8 mouse cellular contexts compared by ENCODE assay signal in genomic region chr15:98567278-98568134, GRCm38 (mm10). TPM values are rescaled to one million over a fixed set of nuclear protein-coding genes. Genes with fewer than 3 reads are reported as not detected.
DNase-seq lines count a peak whose midpoint lies in the region; ATAC-seq and TF ChIP-seq lines count a peak whose summit lies in the region.

No protein-coding gene starts in this region.

- peak; percentile 5; the same call in 1 of the 2 replicates for TF ChIP-seq CTCF in bone marrow, adult 2 months (IDR thresholded peaks at IDR 0.05; ENCODE audit: control insufficient read depth, insufficient read depth, low read length)
- TF ChIP-seq CTCF in midbrain, postnatal 0 days (IDR thresholded peaks at IDR 0.05) = peak; percentile 59

- TF ChIP-seq POLR2A in bone marrow, adult 2 months (IDR thresholded peaks at IDR 0.05; ENCODE audit: borderline replicate concordance, control insufficient read depth, low read depth, low read length) = peak; percentile 86
- TF ChIP-seq POLR2A in limb, embryonic 14.5 days (IDR thresholded peaks at IDR 0.05; ENCODE audit: borderline replicate concordance, extremely low read depth, insufficient read depth, insufficient read length) = peak; percentile 98; the same call in 1 of the 2 replicates

- peak overlapping the region; percentile 92 for H3K9ac ChIP-seq in embryonic facial prominence, embryonic 15.5 days
- H3K9ac ChIP-seq in limb, embryonic 14.5 days (ENCODE audit: low read depth, low read length, severe bottlenecking) = peak overlapping the region; percentile 89
- peak overlapping the region; percentile 89 for H3K9ac ChIP-seq in midbrain, postnatal 0 days (replicated peaks; ENCODE audit: low read length, poor library complexity, severe bottlenecking)

- H3K36me3 ChIP-seq in embryonic facial prominence, embryonic 15.5 days = peaks cover 11% of the 10 kb centered on the region; the same call in 1 of the 2 replicates
- peaks cover 19% of the 10 kb centered on the region for H3K36me3 ChIP-seq in limb, embryonic 14.5 days (ENCODE audit: control insufficient read depth, insufficient read depth, low read length)
- H3K36me3 ChIP-seq in midbrain, postnatal 0 days (ENCODE audit: insufficient read depth, low read length) = peaks cover 5% of the 10 kb centered on the region; the same call in 1 of the 2 replicates

- peak overlapping the region; percentile 80 for H3K4me2 ChIP-seq in embryonic facial prominence, embryonic 15.5 days (replicated peaks)
- peak overlapping the region; percentile 91 for H3K4me2 ChIP-seq in limb, embryonic 14.5 days (replicated peaks; ENCODE audit: low read depth, low read length, severe bottlenecking)
- H3K4me2 ChIP-seq in midbrain, postnatal 0 days (ENCODE audit: low read depth, low read length, poor library complexity, severe bottlenecking) = peak overlapping the region; percentile 87

- H3K9me3 ChIP-seq in embryonic facial prominence, embryonic 15.5 days (replicated peaks) = no peaks in the 10 kb centered on the region
- H3K9me3 ChIP-seq in limb, embryonic 14.5 days (ENCODE audit: control insufficient read depth, low read length) = no peaks in the 10 kb centered on the region
- no peaks in the 10 kb centered on the region for H3K9me3 ChIP-seq in midbrain, postnatal 0 days (ENCODE audit: low read length)

- H3K4me1 ChIP-seq in bone marrow, adult 2 months (ENCODE audit: control insufficient read depth, insufficient read depth, low read length) = peaks cover 1% of the 10 kb centered on the region; the same call in 1 of the 2 replicates
- peaks cover 23% of the 10 kb centered on the region for H3K4me1 ChIP-seq in embryonic facial prominence, embryonic 15.5 days
- H3K4me1 ChIP-seq in limb, embryonic 14.5 days (ENCODE audit: control insufficient read depth, insufficient read depth, low read length) = peaks cover 25% of the 10 kb centered on the region
- H3K4me1 ChIP-seq in midbrain, postnatal 0 days (ENCODE audit: insufficient read depth, low read length) = peaks cover 17% of the 10 kb centered on the region

- peak; percentile 100 for DNase-seq in 416B (ENCODE audit: low read depth)
- DNase-seq in heart, adult 8-10 months (ENCODE audit: low spot score) = peak; percentile 100
- DNase-seq in kidney, adult 9 months = peak; percentile 100
- DNase-seq in limb, embryonic 14.5 days (ENCODE audit: low spot score) = peak; percentile 98
- DNase-seq in midbrain, postnatal 0 days (ENCODE audit: low spot score) = peak; percentile 99
- DNase-seq in spleen, postnatal 14 days (ENCODE audit: low spot score in 2 of 2) = peak; percentile 97 to 98

- peak overlapping the region; percentile 98 for H3K27ac ChIP-seq in bone marrow, adult 2 months (ENCODE audit: control insufficient read depth, insufficient read depth, low read depth, low read length, poor library complexity)
- peak overlapping the region; percentile 97 for H3K27ac ChIP-seq in embryonic facial prominence, embryonic 15.5 days (replicated peaks)
- peak overlapping the region; percentile 91 for H3K27ac ChIP-seq in limb, embryonic 14.5 days (replicated peaks; ENCODE audit: low read depth, low read length)
- peak overlapping the region; percentile 92 for H3K27ac ChIP-seq in midbrain, postnatal 0 days (ENCODE audit: low read depth, low read length)

- H3K4me3 ChIP-seq in bone marrow, adult 2 months (replicated peaks; ENCODE audit: control insufficient read depth, low read depth, low read length) = peak overlapping the region; percentile 94
- H3K4me3 ChIP-seq in embryonic facial prominence, embryonic 15.5 days (replicated peaks) = peak overlapping the region; percentile 74
- H3K4me3 ChIP-seq in limb, embryonic 14.5 days (replicated peaks; ENCODE audit: low read length) = peak overlapping the region; percentile 95
- peak overlapping the region; percentile 91 for H3K4me3 ChIP-seq in midbrain, postnatal 0 days (ENCODE audit: low read depth, low read length)

- WGBS in bone marrow, adult 2 months = under 1% methylated on average over 88 of the region's 88 CpGs
- WGBS in embryonic facial prominence, embryonic 15.5 days = under 1% methylated on average over 88 of the region's 88 CpGs
- under 1% methylated on average over 86 of the region's 88 CpGs for WGBS in limb, embryonic 14.5 days
- WGBS in midbrain, postnatal 0 days = under 1% methylated on average over 87 of the region's 88 CpGs

- H3K27me3 ChIP-seq in embryonic facial prominence, embryonic 15.5 days = no peaks in the 10 kb centered on the region
- no peaks in the 10 kb centered on the region for H3K27me3 ChIP-seq in limb, embryonic 14.5 days (ENCODE audit: control insufficient read depth, insufficient read depth, low read length)
- no peaks in the 10 kb centered on the region for H3K27me3 ChIP-seq in midbrain, postnatal 0 days (ENCODE audit: insufficient read depth, low read length)

- peak; percentile 97 for ATAC-seq in embryonic facial prominence, embryonic 15.5 days (ENCODE audit: insufficient number of reproducible peaks, low FRiP score, low TSS enrichment, low read depth)
- peak; percentile 97 for ATAC-seq in limb, embryonic 14.5 days (ENCODE audit: low FRiP score, low read depth)
- ATAC-seq in midbrain, postnatal 0 days (ENCODE audit: low FRiP score) = peak; percentile 97

RNA-seq across cellular contexts. Expression of gene Ccnt1, which starts 3.2 kb away (rescaled TPM):
- polyA plus RNA-seq in bone marrow, adult 2 months (2011; ENCODE audit: insufficient read depth, insufficient read length, low replicate concordance, missing spikeins) = 18.5 and 31.3 TPM in 2 replicates
- 54.7 and 57.5 TPM in 2 replicates for polyA plus RNA-seq in embryonic facial prominence, embryonic 15.5 days (2015; fragmentation: Nextera tagmentation; extraction: Ambion mirVana)
- 10 to 100 TPM; 26.7 to 34.8 (median 30.0) TPM for total RNA-seq in heart, adult 8-10 months (2022)
- polyA plus RNA-seq in limb, embryonic 14.5 days (2012; rRNA removed) = 19.4 and 21.6 TPM in 2 replicates
- polyA plus RNA-seq in limb, embryonic 14.5 days (2014; fragmentation: Nextera tagmentation; extraction: Ambion mirVana) = 45.3 and 53.4 TPM in 2 replicates
- total RNA-seq in midbrain, postnatal 0 days (2014; rRNA removed) = 36.1 and 54.6 TPM in 2 replicates
- polyA plus RNA-seq in midbrain, postnatal 0 days (2015; fragmentation: Nextera tagmentation; extraction: Ambion mirVana) = 47.4 and 49.7 TPM in 2 replicates

RNA-seq across cellular contexts. Expression of gene 4930415O20Rik, which starts 3.3 kb away (rescaled TPM):
- polyA plus RNA-seq in bone marrow, adult 2 months (2011; ENCODE audit: insufficient read depth, insufficient read length, low replicate concordance, missing spikeins) = not detected in 2 replicates
- 0.43 TPM in 1 of 2 replicates, not detected in the other for polyA plus RNA-seq in embryonic facial prominence, embryonic 15.5 days (2015; fragmentation: Nextera tagmentation; extraction: Ambion mirVana)
- total RNA-seq in heart, adult 8-10 months (2022) = 1 to 10 TPM; 1.6 to 4.2 (median 2.3) TPM
- not detected in 2 replicates for polyA plus RNA-seq in limb, embryonic 14.5 days (2012; rRNA removed)
- polyA plus RNA-seq in limb, embryonic 14.5 days (2014; fragmentation: Nextera tagmentation; extraction: Ambion mirVana) = 0.37 TPM in 1 of 2 replicates, not detected in the other
- total RNA-seq in midbrain, postnatal 0 days (2014; rRNA removed) = 0.82 TPM in 1 of 2 replicates, not detected in the other
- polyA plus RNA-seq in midbrain, postnatal 0 days (2015; fragmentation: Nextera tagmentation; extraction: Ambion mirVana) = 0.31 TPM in 1 of 2 replicates, not detected in the other

RNA-seq across cellular contexts. Expression of gene Kansl2, which starts 33.4 kb away (rescaled TPM):
- 39.2 and 52.3 TPM in 2 replicates for polyA plus RNA-seq in bone marrow, adult 2 months (2011; ENCODE audit: insufficient read depth, insufficient read length, low replicate concordance, missing spikeins)
- 99.6 and 101 TPM in 2 replicates for polyA plus RNA-seq in embryonic facial prominence, embryonic 15.5 days (2015; fragmentation: Nextera tagmentation; extraction: Ambion mirVana)
- 10 to 100 TPM; 77.7 to 87.7 (median 81.1) TPM for total RNA-seq in heart, adult 8-10 months (2022)
- polyA plus RNA-seq in limb, embryonic 14.5 days (2012; rRNA removed) = 99.8 and 105 TPM in 2 replicates
- polyA plus RNA-seq in limb, embryonic 14.5 days (2014; fragmentation: Nextera tagmentation; extraction: Ambion mirVana) = 104 and 108 TPM in 2 replicates
- 57.4 and 66.2 TPM in 2 replicates for total RNA-seq in midbrain, postnatal 0 days (2014; rRNA removed)
- polyA plus RNA-seq in midbrain, postnatal 0 days (2015; fragmentation: Nextera tagmentation; extraction: Ambion mirVana) = 101 and 102 TPM in 2 replicates

RNA-seq across cellular contexts. Expression of gene Adcy6, which starts 42.4 kb away (rescaled TPM):
- polyA plus RNA-seq in bone marrow, adult 2 months (2011; ENCODE audit: insufficient read depth, insufficient read length, low replicate concordance, missing spikeins) = 45.8 and 65.2 TPM in 2 replicates
- 18.1 and 19.6 TPM in 2 replicates for polyA plus RNA-seq in embryonic facial prominence, embryonic 15.5 days (2015; fragmentation: Nextera tagmentation; extraction: Ambion mirVana)
- 100 to 1,000 TPM; 136 to 213 (median 183) TPM for total RNA-seq in heart, adult 8-10 months (2022)
- 74.0 and 82.0 TPM in 2 replicates for polyA plus RNA-seq in limb, embryonic 14.5 days (2012; rRNA removed)
- 14.3 and 16.2 TPM in 2 replicates for polyA plus RNA-seq in limb, embryonic 14.5 days (2014; fragmentation: Nextera tagmentation; extraction: Ambion mirVana)
- 38.0 and 40.3 TPM in 2 replicates for total RNA-seq in midbrain, postnatal 0 days (2014; rRNA removed)
- 5.5 and 7.2 TPM in 2 replicates for polyA plus RNA-seq in midbrain, postnatal 0 days (2015; fragmentation: Nextera tagmentation; extraction: Ambion mirVana)

Comparison
In these comparisons a context has a peak if more than half of its experiments do, and no peak if none do; other contexts are left out.
1. Peak in every context shown above with its lines: DNase-seq, ATAC-seq, H3K4me3 ChIP-seq and H3K27ac ChIP-seq.